Mouse (Mus musculus) retina, postnatal 1 day (tissue): Measurements from ENCODE around the gene Gm4307.
"Not testable (repeated sequence)": the region's sequence is repeated elsewhere in the genome, so short reads cannot be mapped to it uniquely, and the experiment has no call there.

ENCODE experiments used
- DNase-seq: peaks from one replicate; pipeline ENCODE4 v3.0.0-alpha.2; 2012

Gm4307 gene

GRCm38 (mm10) chr10:100361038-100361437, at the start of gene Gm4307:
Gm4307 (plus strand) TSS chr10:100361338.
- DNase-seq = not testable (repeated sequence)

DNA sequence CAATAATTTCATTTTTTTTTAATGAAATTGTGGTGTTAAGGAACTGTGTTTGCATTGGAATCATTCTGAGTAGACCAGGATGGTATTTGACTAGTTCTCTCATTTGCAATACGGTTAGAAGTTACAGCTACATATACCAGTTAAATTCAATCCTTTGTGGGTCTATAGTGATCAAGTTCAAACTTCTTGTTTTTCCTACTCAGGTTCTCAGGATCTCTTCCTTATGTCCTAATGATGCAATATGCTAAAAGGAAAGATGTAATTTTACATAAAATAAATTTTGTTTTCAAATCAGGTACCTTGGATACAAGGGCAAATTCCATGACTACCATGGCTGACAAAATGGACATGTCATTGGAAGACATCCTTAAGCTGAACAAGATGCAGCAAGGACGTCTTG, 25.8 kb upstream of the Gm4307 start, which contains the start of gene Gm4301:
Gene Gm4301, plus strand, starts transcription at position 301 of the 400 bp plus-strand sequence.
- not testable (repeated sequence) for DNase-seq

GRCm38 (mm10) chr10:100340536-100340935, 20.6 kb upstream of the Gm4307 start, which contains the start of gene Gm4302:
Gm4302 (plus strand) TSS chr10:100340836.
- DNase-seq = not testable (repeated sequence)

DNA sequence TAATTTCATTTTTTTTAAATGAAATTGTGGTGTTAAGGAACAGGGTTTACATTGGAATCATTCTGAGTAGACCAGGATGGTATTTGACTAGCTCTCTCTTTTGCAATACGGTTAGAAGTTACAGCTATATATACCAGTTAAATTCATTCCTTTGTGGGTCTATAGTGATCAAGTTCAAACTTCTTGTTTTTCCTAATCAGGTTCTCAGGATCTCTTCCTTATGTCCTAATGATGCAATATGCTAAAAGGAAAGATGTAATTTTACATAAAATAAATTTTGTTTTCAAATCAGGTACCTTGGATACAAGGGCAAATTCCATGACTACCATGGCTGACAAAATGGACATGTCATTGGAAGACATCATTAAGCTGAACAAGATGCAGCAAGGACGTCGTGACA, 15.5 kb upstream of the Gm4307 start, which contains the start of gene Gm4303:
Gene Gm4303, plus strand, starts transcription at position 301 of the 400 bp plus-strand sequence.
- DNase-seq = not testable (repeated sequence)

DNA sequence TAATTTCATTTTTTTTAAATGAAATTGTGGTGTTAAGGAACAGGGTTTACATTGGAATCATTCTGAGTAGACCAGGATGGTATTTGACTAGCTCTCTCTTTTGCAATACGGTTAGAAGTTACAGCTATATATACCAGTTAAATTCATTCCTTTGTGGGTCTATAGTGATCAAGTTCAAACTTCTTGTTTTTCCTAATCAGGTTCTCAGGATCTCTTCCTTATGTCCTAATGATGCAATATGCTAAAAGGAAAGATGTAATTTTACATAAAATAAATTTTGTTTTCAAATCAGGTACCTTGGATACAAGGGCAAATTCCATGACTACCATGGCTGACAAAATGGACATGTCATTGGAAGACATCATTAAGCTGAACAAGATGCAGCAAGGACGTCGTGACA, 10.3 kb upstream of the Gm4307 start, which contains the start of gene Gm4305:
Gene Gm4305, plus strand, starts transcription at position 301 of the 400 bp plus-strand sequence.
- DNase-seq = not testable (repeated sequence)

- not testable (repeated sequence) for DNase-seq
These were observed 4.3 kb upstream of the Gm4307 start for GRCm38 (mm10) chr10:100356841-100357240.

DNA sequence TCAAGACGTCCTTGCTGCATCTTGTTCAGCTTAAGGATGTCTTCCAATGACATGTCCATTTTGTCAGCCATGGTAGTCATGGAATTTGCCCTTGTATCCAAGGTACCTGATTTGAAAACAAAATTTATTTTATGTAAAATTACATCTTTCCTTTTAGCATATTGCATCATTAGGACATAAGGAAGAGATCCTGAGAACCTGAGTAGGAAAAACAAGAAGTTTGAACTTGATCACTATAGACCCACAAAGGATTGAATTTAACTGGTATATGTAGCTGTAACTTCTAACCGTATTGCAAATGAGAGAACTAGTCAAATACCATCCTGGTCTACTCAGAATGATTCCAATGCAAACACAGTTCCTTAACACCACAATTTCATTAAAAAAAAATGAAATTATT, 21.3 kb downstream of the Gm4307 start, which contains the start of gene Gm4312:
Gene Gm4312, minus strand, starts transcription at position 101 of the 400 bp plus-strand sequence.
- not testable (repeated sequence) for DNase-seq

DNA sequence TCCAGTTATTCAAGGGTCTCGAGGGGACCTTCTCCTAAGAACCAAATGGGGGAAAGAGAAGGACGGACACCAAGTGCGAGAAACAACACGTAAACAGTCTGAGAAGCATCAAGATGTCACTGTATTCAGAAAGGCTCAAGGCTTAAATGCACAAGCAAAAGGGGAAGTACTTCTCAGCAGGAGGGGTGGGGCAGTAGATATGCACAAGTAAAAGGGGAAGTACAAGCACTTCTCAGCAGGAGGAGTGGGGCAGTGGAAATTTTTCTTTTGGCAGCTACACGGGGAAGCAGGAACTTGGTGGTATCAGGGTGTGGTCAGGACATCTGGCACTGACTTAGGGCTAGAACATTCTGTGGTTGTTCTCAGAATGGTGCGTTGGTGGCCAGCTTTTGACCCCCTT, 41.2 kb downstream of the Gm4307 start:
- not testable (repeated sequence) for DNase-seq
